Mouse (Mus musculus): ENCODE measurements around the gene Gpr152. TPM values are rescaled to one million over a fixed set of nuclear protein-coding genes. Genes with fewer than 3 reads are reported as not detected.

Gene Gpr152
- polyA plus RNA-seq, 1 experiment from 2014 or later, result not detected

- Histone ChIP-seq H3K4me1 (replicated peaks; ENCODE audit: control insufficient read depth, insufficient read depth, low read length) (peaks cover 3% of the 10 kb centered on the region; the same call in 1 of the 2 replicates), H3K36me3 (ENCODE audit: control insufficient read depth, insufficient read depth, low read length) (peaks cover 67% of the 10 kb centered on the region), H3K27ac (ENCODE audit: low read depth) (no peak overlapping the region), H3K9me3 (ENCODE audit: control insufficient read depth, low read length) (no peaks in the 10 kb centered on the region), H3K4me3 (ENCODE audit: low read depth, low read length) (no peak overlapping the region), H3K4me2 (ENCODE audit: low read length) (no peak overlapping the region), H3K9ac (ENCODE audit: low read length) (no peak overlapping the region), H3K27me3 (replicated peaks; ENCODE audit: control insufficient read depth, insufficient read depth, low read length) (no peaks in the 10 kb centered on the region)
- ATAC-seq (replicated peaks; ENCODE audit: low FRiP score, low TSS enrichment, low read depth), result no peak
- DNase-seq (ENCODE audit: low spot score), result no peak
- WGBS, result 77% methylated on average over 13 of the region's 13 CpGs
Observed at GRCm38 (mm10) chr19:4154437-4155222, 15.0 kb downstream of the Gpr152 start.

DNA sequence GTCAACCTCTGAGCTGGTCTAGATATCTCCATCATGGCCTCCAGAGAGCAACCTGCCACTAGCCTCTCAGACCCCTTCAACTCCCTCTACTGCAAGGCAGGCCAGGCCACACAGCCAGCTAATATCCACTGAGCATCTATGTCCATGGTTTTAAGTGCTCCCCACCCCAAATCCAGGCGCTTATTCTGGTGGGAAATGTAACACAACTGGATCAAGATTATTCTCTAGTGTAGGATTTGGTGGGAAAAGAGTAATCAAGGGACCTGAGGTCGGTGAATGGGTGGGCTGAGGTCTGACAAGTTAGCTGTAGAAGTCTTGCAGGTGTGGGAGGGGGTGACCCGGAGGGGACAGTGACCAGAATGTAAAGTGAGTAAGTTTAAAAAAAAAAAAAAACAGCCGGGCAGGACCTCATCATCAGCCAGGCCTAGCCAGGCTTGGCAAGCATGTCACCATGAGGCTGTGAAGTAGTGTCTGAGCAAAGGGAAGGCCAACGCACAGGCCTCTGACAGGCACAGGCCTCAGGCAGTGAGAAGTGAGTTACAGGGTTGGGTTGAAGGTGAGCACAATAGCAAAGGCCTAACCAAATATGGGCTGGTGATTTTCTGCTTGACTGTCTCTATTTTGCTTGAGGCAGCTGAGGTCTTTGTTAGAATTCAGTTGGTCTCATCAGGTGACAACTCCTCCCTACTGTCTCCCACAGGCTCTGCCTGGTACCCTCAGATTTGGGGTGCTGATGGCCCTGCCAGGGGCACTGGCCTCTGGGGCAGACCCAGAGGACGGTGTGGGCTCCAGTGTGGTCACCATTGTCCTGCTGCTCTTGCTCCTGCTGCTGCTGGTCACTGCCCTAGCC lies 15.9 kb downstream of the Gpr152 start:
- Histone ChIP-seq H3K4me1 (replicated peaks; ENCODE audit: control insufficient read depth, insufficient read depth, low read length) (no peaks in the 10 kb centered on the region), H3K9ac (ENCODE audit: low read length) (no peak overlapping the region), H3K27ac (ENCODE audit: low read depth) (no peak overlapping the region), H3K4me2 (ENCODE audit: low read length) (no peak overlapping the region), H3K27me3 (replicated peaks; ENCODE audit: control insufficient read depth, insufficient read depth, low read length) (no peaks in the 10 kb centered on the region), H3K36me3 (ENCODE audit: control insufficient read depth, insufficient read depth, low read length) (peaks cover 70% of the 10 kb centered on the region), H3K4me3 (ENCODE audit: low read depth, low read length) (no peak overlapping the region), H3K9me3 (ENCODE audit: control insufficient read depth, low read length) (no peaks in the 10 kb centered on the region)
- ATAC-seq (replicated peaks; ENCODE audit: low FRiP score, low TSS enrichment, low read depth), result no peak
- DNase-seq (ENCODE audit: low spot score), result no peak
- 80% methylated on average over 6 of the region's 6 CpGs for WGBS

DNA sequence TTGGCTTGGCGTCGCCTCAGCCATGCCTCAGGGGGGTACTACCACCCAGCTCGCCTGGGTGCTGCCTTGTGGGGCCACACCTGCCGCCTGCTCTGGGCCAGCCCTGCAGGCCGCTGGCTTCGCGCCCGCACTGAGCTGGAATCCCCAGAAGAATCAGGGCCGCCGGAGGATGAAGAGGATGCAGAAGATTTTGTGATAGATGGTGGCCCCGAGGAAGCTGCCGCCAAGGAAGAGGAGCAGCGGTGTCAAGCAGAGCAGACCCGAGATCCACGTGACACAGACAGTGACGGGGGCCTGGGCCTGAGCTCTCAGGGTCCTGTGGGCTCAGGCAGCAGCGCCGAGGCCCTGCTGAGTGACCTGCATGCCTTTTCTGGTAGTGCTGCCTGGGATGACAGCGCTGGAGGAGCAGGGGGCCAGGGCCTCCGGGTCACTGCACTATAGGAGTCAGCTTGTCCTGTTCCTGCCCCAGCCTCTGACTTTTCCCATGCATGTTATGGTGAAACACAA lies 16.5 kb downstream of the Gpr152 start:
- Histone ChIP-seq H3K36me3 (ENCODE audit: control insufficient read depth, insufficient read depth, low read length) (peaks cover 70% of the 10 kb centered on the region), H3K4me3 (ENCODE audit: low read depth, low read length) (no peak overlapping the region), H3K27ac (ENCODE audit: low read depth) (no peak overlapping the region), H3K9ac (ENCODE audit: low read length) (no peak overlapping the region), H3K9me3 (ENCODE audit: control insufficient read depth, low read length) (no peaks in the 10 kb centered on the region), H3K4me1 (replicated peaks; ENCODE audit: control insufficient read depth, insufficient read depth, low read length) (no peaks in the 10 kb centered on the region), H3K4me2 (ENCODE audit: low read length) (no peak overlapping the region), H3K27me3 (replicated peaks; ENCODE audit: control insufficient read depth, insufficient read depth, low read length) (no peaks in the 10 kb centered on the region)
- DNase-seq (ENCODE audit: low spot score) (no peak), ATAC-seq (replicated peaks; ENCODE audit: low FRiP score, low TSS enrichment, low read depth) (no peak)
- WGBS, result 76% methylated on average over 20 of the region's 20 CpGs

DNA sequence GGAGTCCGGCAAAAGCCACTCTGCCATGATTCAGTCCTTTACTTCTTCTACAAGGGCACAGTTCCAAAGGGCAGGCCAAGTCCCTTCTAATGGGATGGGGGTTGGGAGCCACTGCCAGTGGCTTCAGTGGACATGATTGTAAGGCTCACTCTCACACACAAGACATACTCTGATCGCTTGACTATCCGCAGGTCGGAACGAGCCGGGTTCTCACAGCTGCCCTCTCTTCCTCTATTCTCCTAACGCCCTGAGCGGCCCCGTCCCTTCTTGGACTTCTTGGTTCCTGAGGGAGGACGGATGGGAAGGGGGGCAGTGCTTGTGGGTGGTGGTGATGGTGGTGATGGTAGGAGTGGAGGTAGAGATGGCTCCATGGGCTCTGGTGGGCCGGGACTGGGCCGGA lies 17.2 kb downstream of the Gpr152 start:
- Histone ChIP-seq H3K27me3 (replicated peaks; ENCODE audit: control insufficient read depth, insufficient read depth, low read length) (no peaks in the 10 kb centered on the region), H3K4me3 (ENCODE audit: low read depth, low read length) (no peak overlapping the region), H3K4me1 (replicated peaks; ENCODE audit: control insufficient read depth, insufficient read depth, low read length) (no peaks in the 10 kb centered on the region), H3K9ac (ENCODE audit: low read length) (no peak overlapping the region), H3K9me3 (ENCODE audit: control insufficient read depth, low read length) (no peaks in the 10 kb centered on the region), H3K4me2 (ENCODE audit: low read length) (no peak overlapping the region), H3K36me3 (ENCODE audit: control insufficient read depth, insufficient read depth, low read length) (peaks cover 72% of the 10 kb centered on the region), H3K27ac (ENCODE audit: low read depth) (no peak overlapping the region)
- DNase-seq (ENCODE audit: low spot score), result no peak
- WGBS, result 87% methylated on average over 12 of the region's 12 CpGs
- no peak for ATAC-seq (replicated peaks; ENCODE audit: low FRiP score, low TSS enrichment, low read depth)

DNA sequence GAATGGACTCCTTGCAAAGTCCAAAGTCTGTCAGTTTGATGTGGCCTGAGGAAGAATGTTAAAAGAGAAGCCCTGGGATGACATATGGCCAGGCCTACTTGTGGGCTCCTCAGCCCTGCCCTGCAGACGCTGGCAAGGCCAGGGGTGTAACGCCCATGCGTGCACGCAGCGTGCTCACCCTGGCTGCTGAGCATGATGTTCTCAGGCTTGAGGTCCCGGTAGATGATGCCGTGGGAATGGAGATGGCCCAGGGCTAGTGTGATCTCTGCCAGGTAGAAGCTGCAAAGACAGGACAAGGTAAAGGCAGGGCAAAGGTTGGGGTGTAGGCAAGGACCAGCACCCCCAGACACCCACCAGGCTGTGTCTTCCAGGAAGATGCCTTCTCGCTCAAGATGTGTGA lies 19.5 kb downstream of the Gpr152 start:
- ATAC-seq (replicated peaks; ENCODE audit: low FRiP score, low TSS enrichment, low read depth) (no peak), DNase-seq (ENCODE audit: low spot score) (no peak)
- H3K9me3 ChIP-seq (ENCODE audit: control insufficient read depth, low read length), result no peaks in the 10 kb centered on the region
- peaks cover 55% of the 10 kb centered on the region for H3K36me3 ChIP-seq (ENCODE audit: control insufficient read depth, insufficient read depth, low read length)
- peaks cover 11% of the 10 kb centered on the region for H3K4me1 ChIP-seq (replicated peaks; ENCODE audit: control insufficient read depth, insufficient read depth, low read length)
- no peak overlapping the region for H3K27ac ChIP-seq (ENCODE audit: low read depth)
- no peak overlapping the region for H3K4me2 ChIP-seq (ENCODE audit: low read length)
- H3K27me3 ChIP-seq (replicated peaks; ENCODE audit: control insufficient read depth, insufficient read depth, low read length), result no peaks in the 10 kb centered on the region
- 92% methylated on average over 8 of the region's 8 CpGs for WGBS
- H3K9ac ChIP-seq (ENCODE audit: low read length), result no peak overlapping the region
- no peak overlapping the region for H3K4me3 ChIP-seq (ENCODE audit: low read depth, low read length)

DNA sequence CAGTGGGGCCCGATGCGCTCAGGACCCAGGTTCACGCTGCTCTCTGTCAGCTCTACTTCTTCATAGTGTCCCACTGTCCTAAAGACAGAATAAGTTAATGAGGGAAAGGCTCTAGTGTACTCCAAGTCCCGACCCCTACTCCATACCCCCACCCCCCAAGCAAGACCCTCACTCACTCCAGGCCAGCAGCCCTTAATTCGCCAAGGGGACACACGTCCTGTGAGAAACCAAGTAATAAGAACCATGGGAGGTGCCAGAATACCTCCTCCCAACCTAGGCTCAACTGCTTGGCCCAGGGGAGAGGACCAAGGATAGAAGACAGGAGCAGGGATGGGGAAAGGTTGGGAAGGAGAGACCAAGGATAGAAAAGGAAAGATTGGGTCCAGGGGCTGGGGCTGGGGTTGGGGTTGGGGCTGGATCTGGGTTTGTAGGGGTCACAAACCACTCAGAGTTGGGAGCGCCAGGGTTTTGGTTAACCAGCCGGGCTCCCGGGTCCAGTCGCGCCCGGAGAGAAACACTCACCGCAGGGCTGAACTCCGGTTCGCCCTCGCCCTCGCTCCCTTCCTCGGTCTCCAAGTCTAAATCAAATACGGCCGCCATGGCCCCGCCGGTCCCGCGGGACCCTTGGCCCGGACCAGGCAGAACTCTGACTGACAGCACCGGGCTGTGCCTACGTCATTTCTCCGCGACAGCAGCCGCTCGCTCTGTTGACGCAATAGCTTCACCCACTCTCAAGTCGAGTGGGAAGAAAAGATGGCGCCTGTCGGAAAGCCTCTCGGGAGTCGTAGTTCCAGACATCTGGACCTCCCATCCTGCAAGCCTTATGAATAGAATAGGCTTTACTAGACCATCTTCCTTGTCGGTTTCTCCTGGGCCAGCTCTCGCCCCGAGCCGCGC lies 23.3 kb downstream of the Gpr152 start, which contains the start of gene Rps6kb2:
TSS of gene Rps6kb2 (minus strand) at position 709 of the 897 bp plus-strand sequence.
- Histone ChIP-seq H3K4me3 (ENCODE audit: low read depth, low read length) (peak within 1 kb of the TSS; percentile 81), H3K27me3 (replicated peaks; ENCODE audit: control insufficient read depth, insufficient read depth, low read length) (no peaks in the 10 kb centered on the region), H3K4me2 (ENCODE audit: low read length) (peak within 1 kb of the TSS; percentile 89), H3K4me1 (replicated peaks; ENCODE audit: control insufficient read depth, insufficient read depth, low read length) (peaks cover 12% of the 10 kb centered on the region), H3K9me3 (ENCODE audit: control insufficient read depth, low read length) (no peaks in the 10 kb centered on the region), H3K27ac (ENCODE audit: low read depth) (peak within 1 kb of the TSS; percentile 19; the same call in 1 of the 2 replicates), H3K36me3 (ENCODE audit: control insufficient read depth, insufficient read depth, low read length) (peaks cover 34% of the 10 kb centered on the region), H3K9ac (ENCODE audit: low read length) (peak within 1 kb of the TSS; percentile 70)
- ATAC-seq (replicated peaks; ENCODE audit: low FRiP score, low TSS enrichment, low read depth), result peak; percentile 86
- peak; percentile 98 for DNase-seq (ENCODE audit: low spot score)
- WGBS, result 7% methylated on average over 42 of the region's 42 CpGs

GRCm38 (mm10) chr19:4163543-4163887 lies 23.9 kb downstream of the Gpr152 start:
- ATAC-seq (replicated peaks; ENCODE audit: low FRiP score, low TSS enrichment, low read depth) (peak; percentile 4; the same call in 1 of the 2 replicates), DNase-seq (ENCODE audit: low spot score) (no peak)
- H3K9ac ChIP-seq (ENCODE audit: low read length), result peak overlapping the region; percentile 70
- H3K4me3 ChIP-seq (ENCODE audit: low read depth, low read length), result peak overlapping the region; percentile 81
- H3K4me2 ChIP-seq (ENCODE audit: low read length), result peak overlapping the region; percentile 89
- H3K9me3 ChIP-seq (ENCODE audit: control insufficient read depth, low read length), result no peaks in the 10 kb centered on the region
- peaks cover 12% of the 10 kb centered on the region for H3K4me1 ChIP-seq (replicated peaks; ENCODE audit: control insufficient read depth, insufficient read depth, low read length)
- 33% methylated on average over 4 of the region's 4 CpGs for WGBS
- peak overlapping the region; percentile 19; the same call in 1 of the 2 replicates for H3K27ac ChIP-seq (ENCODE audit: low read depth)
- peaks cover 28% of the 10 kb centered on the region for H3K36me3 ChIP-seq (ENCODE audit: control insufficient read depth, insufficient read depth, low read length)
- H3K27me3 ChIP-seq (replicated peaks; ENCODE audit: control insufficient read depth, insufficient read depth, low read length), result no peaks in the 10 kb centered on the region

GRCm38 (mm10) chr19:4164100-4164499 lies 24.5 kb downstream of the Gpr152 start:
- H3K27ac ChIP-seq (ENCODE audit: low read depth), result no peak overlapping the region
- no peak overlapping the region for H3K9ac ChIP-seq (ENCODE audit: low read length)
- DNase-seq (ENCODE audit: low spot score) (no peak), ATAC-seq (replicated peaks; ENCODE audit: low FRiP score, low TSS enrichment, low read depth) (no peak)
- H3K4me1 ChIP-seq (replicated peaks; ENCODE audit: control insufficient read depth, insufficient read depth, low read length), result peaks cover 12% of the 10 kb centered on the region
- H3K4me3 ChIP-seq (ENCODE audit: low read depth, low read length), result no peak overlapping the region
- no peak overlapping the region for H3K4me2 ChIP-seq (ENCODE audit: low read length)
- H3K9me3 ChIP-seq (ENCODE audit: control insufficient read depth, low read length), result no peaks in the 10 kb centered on the region
- no peaks in the 10 kb centered on the region for H3K27me3 ChIP-seq (replicated peaks; ENCODE audit: control insufficient read depth, insufficient read depth, low read length)
- WGBS, result 72% methylated on average over 3 of the region's 3 CpGs
- peaks cover 23% of the 10 kb centered on the region for H3K36me3 ChIP-seq (ENCODE audit: control insufficient read depth, insufficient read depth, low read length)
